Mouse (Mus musculus): ENCODE measurements around the gene Olfr1497. TPM values are rescaled to one million over a fixed set of nuclear protein-coding genes. Genes with fewer than 3 reads are reported as not detected.
"Not testable (repeated sequence)": the region's sequence is repeated elsewhere in the genome, so short reads cannot be mapped to it uniquely, and the experiment has no call there.

Gene Olfr1497
- total RNA-seq (2021): not detected

GRCm38 (mm10) chr19:13798102-13798501 lies at the start of gene Olfr1497:
Gene Olfr1497, minus strand, starts transcription at chr19:13798202.
- intact Hi-C loops (cut with DNase I): no loop called here
- no peak for DNase-seq (ENCODE audit: low spot score in 2 of 2)

GRCm38 (mm10) chr19:13830388-13830787 lies 32.4 kb upstream of the Olfr1497 start, which contains the start of gene Olfr1500:
Gene Olfr1500, minus strand, starts transcription at chr19:13830488.
- intact Hi-C loops (cut with DNase I): no loop called here
- DNase-seq (ENCODE audit: low spot score in 2 of 2): no peak

GRCm38 (mm10) chr19:13828447-13828846 lies 30.4 kb upstream of the Olfr1497 start:
- no peak for DNase-seq (ENCODE audit: low spot score in 2 of 2)
- intact Hi-C loops (cut with DNase I): no loop called here

GRCm38 (mm10) chr19:13820847-13821246 lies 22.8 kb upstream of the Olfr1497 start:
- DNase-seq (ENCODE audit: low spot score in 2 of 2): no peak
- intact Hi-C loops (cut with DNase I): no loop called here

- intact Hi-C loops (cut with DNase I): no loop called here
- no peak for DNase-seq (ENCODE audit: low spot score in 2 of 2)
Observed at GRCm38 (mm10) chr19:13819347-13819746, 21.3 kb upstream of the Olfr1497 start, which contains the start of gene Olfr1499. Gene Olfr1499, minus strand, starts transcription at chr19:13819447.

GRCm38 (mm10) chr19:13818827-13819226 lies 20.8 kb upstream of the Olfr1497 start:
- intact Hi-C loops (cut with DNase I): no loop called here

GRCm38 (mm10) chr19:13812823-13813222 lies 14.8 kb upstream of the Olfr1497 start:
- intact Hi-C loops (cut with DNase I): no loop called here
- no peak for DNase-seq (ENCODE audit: low spot score in 2 of 2)

More at GRCm38 (mm10) chr19:13818827-13819226, 20.8 kb upstream of the Olfr1497 start:
- DNase-seq (ENCODE audit: low spot score in 2 of 2): no peak

- intact Hi-C loops (cut with DNase I); DNase-seq (ENCODE audit: low spot score in 2 of 2): not testable (repeated sequence)
Observed at GRCm38 (mm10) chr19:13805486-13805885, 7.5 kb upstream of the Olfr1497 start.

- no peak for DNase-seq (ENCODE audit: low spot score in 2 of 2)
- intact Hi-C loops (cut with DNase I): no loop called here
Observed at GRCm38 (mm10) chr19:13777578-13777977, 20.4 kb downstream of the Olfr1497 start, which contains the start of gene Olfr1496. Gene Olfr1496, plus strand, starts transcription at chr19:13777878.

GRCm38 (mm10) chr19:13768565-13769276 lies 29.3 kb downstream of the Olfr1497 start:
- intact Hi-C loops (cut with DNase I): no loop called here
- no peak for DNase-seq (ENCODE audit: low spot score in 2 of 2)

- DNase-seq (ENCODE audit: low spot score in 2 of 2): no peak
- intact Hi-C loops (cut with DNase I): no loop called here
Observed at GRCm38 (mm10) chr19:13764306-13764705, 33.7 kb downstream of the Olfr1497 start, which contains the start of gene Olfr1495. Gene Olfr1495, plus strand, starts transcription at chr19:13764606.

GRCm38 (mm10) chr19:13749366-13749765 lies 48.6 kb downstream of the Olfr1497 start:
- DNase-seq (ENCODE audit: low spot score in 2 of 2): no peak
- intact Hi-C loops (cut with DNase I): no loop called here

Other genes starting within 250 kb of the Olfr1497 start
- gene Olfr1484, start 214.7 kb downstream of the Olfr1497 start, total RNA-seq (2021): not detected
- gene Olfr1487, start 180.8 kb downstream of the Olfr1497 start, total RNA-seq (2021): not detected
- gene Olfr1489, start 166.6 kb downstream of the Olfr1497 start, total RNA-seq (2021): not detected
- not detected for gene Olfr1490, start 147.1 kb downstream of the Olfr1497 start, total RNA-seq (2021)
- gene Olfr1491, start 100.9 kb downstream of the Olfr1497 start, total RNA-seq (2021): not detected
- not detected for gene Olfr1493-ps1, start 74.9 kb downstream of the Olfr1497 start, total RNA-seq (2021)
- gene Olfr1494, start 58.5 kb downstream of the Olfr1497 start, total RNA-seq (2021): not detected
- gene Olfr1495, start 33.6 kb downstream of the Olfr1497 start, total RNA-seq (2021): not detected
- not detected for gene Olfr1496, start 20.3 kb downstream of the Olfr1497 start, total RNA-seq (2021)
- gene Olfr1499, start 21.2 kb upstream of the Olfr1497 start, total RNA-seq (2021): not detected
- not detected for gene Olfr1500, start 32.3 kb upstream of the Olfr1497 start, total RNA-seq (2021)
- not detected for gene Olfr1501, start 52.5 kb upstream of the Olfr1497 start, total RNA-seq (2021)
- gene Olfr1502, start 63.6 kb upstream of the Olfr1497 start, total RNA-seq (2021): not detected
- gene Olfr1504, start 99.7 kb upstream of the Olfr1497 start, total RNA-seq (2021): not detected
- not detected for gene Olfr1505, start 115.3 kb upstream of the Olfr1497 start, total RNA-seq (2021)

All from left cerebral cortex, postnatal 36 days (tissue).